Mouse (Mus musculus) forebrain, postnatal 0 days (tissue): ENCODE measurements around the gene Rad23a. TPM values are rescaled to one million over a fixed set of nuclear protein-coding genes. Genes with fewer than 3 reads are reported as not detected.
A peak's percentile ranks its signal among the peaks of the same experiment; 100 is the strongest.

Experiments used
- ATAC-seq: fragments of 200-750 bp; cut with Nextera tagmentation; 2 replicates; pipeline ENCODE4 v1.8.0; 2017; ENCODE audit warnings: mild to moderate bottlenecking, moderate library complexity
- DNase-seq: peaks from one replicate; pipeline ENCODE4 v3.0.0-alpha.2; 2015
- H3K27ac ChIP-seq: fragments of 300-500 bp; sonication (generic); 2 replicates; pipeline ENCODE4 v1.5.1; 2014; ENCODE audit warnings: low read depth, mild to moderate bottlenecking, antibody characterized with exemption, low read length, moderate library complexity, mixed read lengths
- H3K27me3 ChIP-seq: fragments of 300-500 bp; sonication (generic); 2 replicates; pipeline ENCODE4 v1.6.1; 2014; ENCODE audit warnings: mild to moderate bottlenecking, low read length, mixed read lengths; ENCODE audit not compliant: insufficient read depth
- H3K36me3 ChIP-seq: fragments of 300-500 bp; sonication (generic); 2 replicates; pipeline ENCODE4 v1.6.1; 2014; ENCODE audit warnings: mild to moderate bottlenecking, moderate library complexity; ENCODE audit not compliant: insufficient read depth
- H3K4me1 ChIP-seq: fragments of 300-500 bp; sonication (generic); 2 replicates; pipeline ENCODE4 v1.6.1; 2014; ENCODE audit warnings: antibody characterized with exemption; ENCODE audit not compliant: insufficient read depth
- H3K4me2 ChIP-seq: fragments of 300-500 bp; sonication (generic); 2 replicates; pipeline ENCODE4 v1.6.1; 2014; ENCODE audit warnings: low read depth, mild to moderate bottlenecking, moderate library complexity
- H3K4me3 ChIP-seq: fragments of 300-500 bp; sonication (generic); 2 replicates; pipeline ENCODE4 v1.5.1; 2014; ENCODE audit warnings: low read depth, low read length, mixed read lengths
- H3K9ac ChIP-seq: fragments of 300-500 bp; sonication (generic); 2 replicates; pipeline ENCODE4 v1.6.1; 2014; ENCODE audit warnings: mild to moderate bottlenecking
- H3K9me3 ChIP-seq: fragments of 300-500 bp; sonication (generic); 2 replicates; pipeline ENCODE4 v1.6.1; 2016; ENCODE audit warnings: low read length
- CTCF ChIP-seq: sonication (generic); IDR thresholded peaks from 2 replicates; pipeline ENCODE4 v1.5.1; 2016; ENCODE audit warnings: antibody characterized with exemption, control low read depth, low read depth
- WGBS: fragments of 180-500 bp; shearing (Covaris S2); extraction: QIAGEN DNeasy Blood & Tissue Kit; methylation state at CpG from one replicate; pipeline ENCODE4 v1.1.7; 2014; 5-methylcytosine and 5-hydroxymethylcytosine counted together
- microRNA-seq, 2 experiments: library from miRNA; unstranded; fragments of <30 nt; microRNA quantifications; one replicate each; pipeline ENCODE4; 2016
- polyA plus RNA-seq: library from polyadenylated mRNA; unstranded; fragments of >200 nt; fragmentation: Nextera tagmentation; extraction: Ambion mirVana; gene quantifications from 2 replicates; pipeline ENCODE4 v1.2.1, GENCODE M21; 2015
- total RNA-seq: library from RNA; depleted of rRNA; stranded (reverse); fragments of >200 nt; gene quantifications from 2 replicates; pipeline ENCODE4 v1.2.3, GENCODE M21; 2014; rRNA removed

Gene Rad23a
- total and polyA plus RNA-seq, 2 experiments from 2014 or later, result 55.3 to 77.4 TPM

DNA sequence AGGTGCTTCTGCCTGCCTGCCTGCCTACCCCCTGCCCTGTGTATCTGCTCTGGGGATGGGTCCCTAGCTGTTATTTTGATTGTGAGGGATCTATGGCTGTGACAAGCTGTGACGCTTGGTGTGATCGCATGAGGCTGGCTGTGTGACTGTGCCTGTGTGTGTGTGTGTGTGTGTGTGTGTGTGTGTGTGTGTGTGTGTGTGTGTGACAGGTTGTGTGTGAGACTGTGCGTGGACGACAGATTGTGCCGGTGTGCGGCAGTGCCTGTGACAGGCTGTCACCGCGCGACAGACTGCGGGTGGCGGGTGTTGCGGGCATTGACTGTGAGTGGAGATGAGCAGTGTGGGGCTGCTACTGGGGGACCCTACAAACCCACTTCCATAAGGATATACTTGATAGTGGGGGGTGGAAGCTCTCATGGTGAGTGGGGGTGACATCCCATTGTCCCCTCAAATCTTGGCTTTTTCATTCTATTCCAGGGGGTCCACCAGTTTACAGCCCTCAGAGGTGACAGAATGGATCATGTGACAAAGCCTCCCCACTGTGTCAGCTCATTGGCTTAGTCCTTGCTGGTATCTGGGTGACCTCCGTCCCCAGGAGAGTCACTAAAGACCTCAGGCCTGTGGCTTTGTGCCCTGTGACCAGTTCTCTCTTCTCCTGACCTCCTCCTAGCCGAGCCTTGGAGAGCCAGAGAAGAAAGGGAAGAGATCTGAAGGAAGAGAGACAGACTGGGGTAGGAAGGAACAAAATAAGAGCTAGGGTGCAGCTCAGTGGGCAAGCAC, 52.8 kb downstream of the Rad23a start:
- no peak overlapping the region for H3K4me3 ChIP-seq
- peak; percentile 80 for DNase-seq
- 0 out of 2 replicates have a peak overlapping the region, but pooled peaks have one; percentile 57 for H3K4me2 ChIP-seq
- no peak for TF ChIP-seq CTCF
- ATAC-seq, result peak; percentile 60
- peak overlapping the region; percentile 95 for H3K27ac ChIP-seq
- 32% methylated on average over 14 of the region's 14 CpGs for WGBS
- no peaks in the 10 kb centered on the region; the same call in 1 of the 2 replicates for H3K27me3 ChIP-seq
- H3K4me1 ChIP-seq, result peaks cover 38% of the 10 kb centered on the region
- no peaks in the 10 kb centered on the region for H3K36me3 ChIP-seq
- H3K9me3 ChIP-seq, result no peaks in the 10 kb centered on the region
- H3K9ac ChIP-seq, result peak overlapping the region; percentile 70

DNA sequence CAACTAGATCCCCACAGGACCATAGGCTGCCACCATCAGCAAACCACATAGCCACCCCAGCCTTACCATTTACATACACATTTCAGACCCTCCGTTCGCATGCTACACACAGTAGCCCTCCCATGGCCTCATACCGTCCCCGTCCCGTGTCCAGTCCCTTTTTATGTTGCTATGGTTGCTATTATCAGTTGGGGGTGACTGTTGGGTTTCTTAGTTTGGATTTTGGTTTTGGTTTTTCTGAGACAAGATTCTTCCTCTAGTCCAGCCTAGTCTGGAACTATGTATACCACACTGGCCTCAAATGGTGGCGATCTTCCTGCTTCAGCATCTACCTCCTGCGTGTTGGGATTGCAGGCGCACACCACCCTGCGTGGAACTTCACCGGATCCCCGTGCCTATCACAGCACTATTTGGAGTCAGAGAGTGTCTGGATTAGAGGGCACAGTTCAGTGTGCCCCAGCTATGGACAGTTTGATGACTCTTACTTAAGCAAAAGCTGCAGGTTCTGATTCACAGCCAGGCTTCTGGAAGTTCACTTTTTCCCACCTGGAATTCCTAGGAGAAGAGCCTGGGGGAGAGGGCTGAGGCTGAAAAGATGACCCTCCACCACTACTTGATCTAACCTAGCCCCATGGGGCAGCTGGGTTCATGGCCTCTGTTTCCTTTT, 53.5 kb downstream of the Rad23a start:
- Histone ChIP-seq H3K36me3 (no peaks in the 10 kb centered on the region), H3K4me3 (no peak overlapping the region), H3K4me2 (peak overlapping the region; percentile 57), H3K27ac (peak overlapping the region; percentile 95), H3K4me1 (peaks cover 34% of the 10 kb centered on the region), H3K27me3 (no peaks in the 10 kb centered on the region; the same call in 1 of the 2 replicates), H3K9me3 (no peaks in the 10 kb centered on the region), H3K9ac (peak overlapping the region; percentile 70)
- no peak for DNase-seq
- 26% methylated on average over 11 of the region's 11 CpGs for WGBS
- ATAC-seq, result no peak
- TF ChIP-seq CTCF, result no peak

DNA sequence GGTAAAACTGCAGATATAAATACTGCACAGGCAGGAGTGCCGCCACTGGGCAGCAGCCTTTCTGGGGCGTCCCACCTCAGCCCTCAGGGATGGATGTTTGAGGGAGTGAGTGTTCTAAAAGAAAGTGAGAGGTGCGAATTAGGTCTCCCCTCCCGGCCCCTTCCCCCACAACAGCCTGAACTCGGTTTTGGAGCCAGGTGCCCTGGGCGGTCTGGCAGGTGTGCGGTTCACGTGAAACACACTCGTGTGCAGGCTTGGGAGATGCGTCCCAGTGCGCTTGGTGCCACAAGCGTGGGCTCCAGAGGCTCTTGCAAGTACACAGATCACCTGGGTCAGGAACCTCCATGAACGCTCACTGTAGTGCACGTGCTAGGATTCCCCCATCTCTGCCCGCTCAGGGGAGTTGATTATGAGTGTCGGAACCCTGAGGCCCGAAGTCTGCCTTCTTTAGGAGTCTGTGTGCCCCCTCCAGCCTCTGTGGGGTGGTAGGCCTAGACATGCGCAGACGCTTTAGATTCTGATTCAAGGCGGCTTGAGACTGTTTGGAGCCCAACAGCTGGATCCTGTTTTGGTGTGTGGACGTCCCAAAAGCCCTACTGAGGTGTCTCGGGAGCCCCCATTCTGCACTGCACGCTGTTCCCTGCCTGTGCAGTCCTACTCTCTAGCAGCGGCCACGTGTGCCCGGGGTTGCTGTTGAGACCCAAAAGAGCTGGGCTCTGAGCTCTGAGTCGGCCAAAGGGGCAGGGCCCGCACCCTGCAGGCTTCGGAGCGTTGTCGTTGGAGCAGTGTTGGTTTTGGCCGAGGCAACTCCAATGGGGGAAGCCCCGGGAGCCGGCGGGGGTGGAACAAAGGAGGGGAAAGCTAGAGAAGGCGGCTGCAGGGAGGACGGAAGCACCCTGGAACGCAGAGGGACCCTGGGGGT, 54.4 kb downstream of the Rad23a start:
- Histone ChIP-seq H3K27ac (peak overlapping the region; percentile 95), H3K9ac (peak overlapping the region; percentile 70), H3K4me2 (peak overlapping the region; percentile 57), H3K9me3 (no peaks in the 10 kb centered on the region), H3K36me3 (no peaks in the 10 kb centered on the region), H3K27me3 (no peaks in the 10 kb centered on the region; the same call in 1 of the 2 replicates), H3K4me1 (peaks cover 38% of the 10 kb centered on the region), H3K4me3 (no peak overlapping the region)
- 16% methylated on average over 38 of the region's 38 CpGs for WGBS
- no peak for TF ChIP-seq CTCF
- peak; percentile 69 for DNase-seq
- peak; percentile 49 for ATAC-seq

DNA sequence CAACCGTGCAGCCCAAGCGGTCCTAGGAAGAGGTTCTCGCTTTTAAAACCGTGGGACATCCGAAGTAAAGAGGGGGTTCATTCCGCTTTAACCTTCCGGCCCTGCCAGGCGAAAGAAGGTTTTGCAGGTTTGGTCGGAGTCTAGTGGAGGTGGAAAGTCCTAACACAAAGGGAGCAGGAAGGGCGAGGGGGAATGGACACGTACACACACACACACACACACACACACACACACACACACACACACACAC, 55.0 kb downstream of the Rad23a start:
- peak overlapping the region; percentile 70 for H3K9ac ChIP-seq
- TF ChIP-seq CTCF, result no peak
- peak overlapping the region; percentile 57 for H3K4me2 ChIP-seq
- WGBS, result 24% methylated on average over 11 of the region's 11 CpGs
- H3K36me3 ChIP-seq, result no peaks in the 10 kb centered on the region
- H3K27ac ChIP-seq, result peak overlapping the region; percentile 95
- DNase-seq, result no peak
- no peak for ATAC-seq
- peaks cover 38% of the 10 kb centered on the region for H3K4me1 ChIP-seq
- H3K9me3 ChIP-seq, result no peaks in the 10 kb centered on the region
- H3K27me3 ChIP-seq, result no peaks in the 10 kb centered on the region; the same call in 1 of the 2 replicates
- peak overlapping the region; percentile 19 for H3K4me3 ChIP-seq

DNA sequence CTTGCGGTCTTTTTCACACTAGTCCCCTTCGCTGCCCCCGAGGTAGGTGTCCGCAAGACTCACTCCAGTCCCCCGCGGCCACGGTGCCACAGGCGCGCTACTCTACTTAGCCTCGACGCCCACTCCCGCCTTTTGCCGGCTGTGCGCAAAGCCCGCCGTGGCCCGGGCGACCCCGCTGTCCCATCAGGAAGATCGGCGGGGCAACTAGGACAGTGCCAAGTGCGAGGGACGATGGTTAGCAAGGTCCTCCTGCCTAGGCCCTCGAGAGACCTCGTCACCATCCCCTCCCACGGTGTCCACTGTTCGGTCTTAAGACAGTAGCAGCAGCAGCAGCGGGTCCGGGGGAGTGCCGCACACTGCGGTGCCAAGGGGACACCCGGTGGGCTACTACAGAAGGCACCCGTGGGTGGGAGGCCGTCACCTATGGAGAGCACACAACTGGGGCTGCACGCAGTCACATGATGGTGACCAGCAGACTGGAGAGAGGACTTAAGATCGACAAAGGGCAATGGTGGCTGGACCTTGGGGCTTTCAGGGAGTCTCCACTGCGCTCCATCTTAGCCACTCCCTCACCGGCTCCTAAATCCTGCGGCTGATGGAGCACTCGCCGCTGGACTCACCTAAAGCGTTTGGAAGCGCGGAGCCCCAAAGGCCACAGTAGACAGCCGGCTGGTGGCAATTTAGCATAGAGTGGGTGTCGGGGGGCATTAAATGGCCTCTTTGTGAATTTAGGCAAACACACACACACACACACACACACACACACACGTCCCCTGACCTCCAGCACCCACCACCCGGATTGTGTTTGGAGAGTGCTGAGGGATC, 55.6 kb downstream of the Rad23a start:
- no peak for ATAC-seq

More for the DNA sequence above, 55.6 kb downstream of the Rad23a start:
- WGBS, result 6% methylated on average over 48 of the region's 48 CpGs
- H3K4me1 ChIP-seq, result peaks cover 42% of the 10 kb centered on the region
- peak overlapping the region; percentile 57 for H3K4me2 ChIP-seq
- no peak for TF ChIP-seq CTCF
- peak overlapping the region; percentile 19 for H3K4me3 ChIP-seq
- no peaks in the 10 kb centered on the region for H3K9me3 ChIP-seq
- H3K27me3 ChIP-seq, result no peaks in the 10 kb centered on the region; the same call in 1 of the 2 replicates
- H3K36me3 ChIP-seq, result no peaks in the 10 kb centered on the region
- DNase-seq, result peak; percentile 64
- H3K9ac ChIP-seq, result peak overlapping the region; percentile 70
- H3K27ac ChIP-seq, result peak overlapping the region; percentile 95

Small RNA genes within 50 kb of the gene (microRNA-seq; reads per million reads assigned to microRNA genes)
- gene Mir7069, result 1.6 to 4.3 reads per million in 2 experiments

Other genes starting within 250 kb of the Rad23a start
Only the 30 nearest of the 31 such genes appear.
- 4.8 and 8.5 TPM in 2 replicates for gene Ier2, start 177.8 kb downstream of the Rad23a start, total RNA-seq
- 19.3 and 22.7 TPM in 2 replicates for gene Ier2, start 177.8 kb downstream of the Rad23a start, polyA plus RNA-seq
- 89.5 and 94.8 TPM in 2 replicates for gene Trmt1, start 154.4 kb downstream of the Rad23a start, total RNA-seq
- 59.8 and 67.5 TPM in 2 replicates for gene Trmt1, start 154.4 kb downstream of the Rad23a start, polyA plus RNA-seq
- 65.9 and 78.2 TPM in 2 replicates for gene Nacc1, start 152.8 kb downstream of the Rad23a start, total RNA-seq
- 14.6 and 14.7 TPM in 2 replicates for gene Nacc1, start 152.8 kb downstream of the Rad23a start, polyA plus RNA-seq
- gene Lyl1, start 139.2 kb downstream of the Rad23a start, total RNA-seq, result 2.2 and 2.7 TPM in 2 replicates
- 2.4 and 2.5 TPM in 2 replicates for gene Lyl1, start 139.2 kb downstream of the Rad23a start, polyA plus RNA-seq
- not detected in 2 replicates for gene G430095P16Rik, start 117.7 kb downstream of the Rad23a start, total RNA-seq
- 0.56 and 1.0 TPM in 2 replicates for gene G430095P16Rik, start 117.7 kb downstream of the Rad23a start, polyA plus RNA-seq
- 111 and 116 TPM in 2 replicates for gene Nfix, start 40.3 kb downstream of the Rad23a start, total RNA-seq
- 347 and 376 TPM in 2 replicates for gene Nfix, start 40.3 kb downstream of the Rad23a start, polyA plus RNA-seq
- gene Dand5, start 17.8 kb downstream of the Rad23a start, total RNA-seq, result 4.7 and 6.9 TPM in 2 replicates
- gene Dand5, start 17.8 kb downstream of the Rad23a start, polyA plus RNA-seq, result 8.2 and 10.0 TPM in 2 replicates
- 24.7 and 28.7 TPM in 2 replicates for gene Gadd45gip1, start 9.1 kb downstream of the Rad23a start, total RNA-seq
- gene Gadd45gip1, start 9.1 kb downstream of the Rad23a start, polyA plus RNA-seq, result 36.7 and 40.8 TPM in 2 replicates
- gene Calr, start 6.3 kb upstream of the Rad23a start, total RNA-seq, result 470 and 505 TPM in 2 replicates
- gene Calr, start 6.3 kb upstream of the Rad23a start, polyA plus RNA-seq, result 354 and 405 TPM in 2 replicates
- 77.1 and 91.2 TPM in 2 replicates for gene Farsa, start 16.3 kb upstream of the Rad23a start, total RNA-seq
- gene Farsa, start 16.3 kb upstream of the Rad23a start, polyA plus RNA-seq, result 100 and 103 TPM in 2 replicates
- 27.5 and 32.2 TPM in 2 replicates for gene Syce2, start 31.4 kb upstream of the Rad23a start, total RNA-seq
- 77.9 and 78.2 TPM in 2 replicates for gene Syce2, start 31.4 kb upstream of the Rad23a start, polyA plus RNA-seq
- 28.9 and 31.5 TPM in 2 replicates for gene Gcdh, start 53.3 kb upstream of the Rad23a start, total RNA-seq
- 21.3 and 27.5 TPM in 2 replicates for gene Gcdh, start 53.3 kb upstream of the Rad23a start, polyA plus RNA-seq
- 0.46 TPM in 1 of 2 replicates, not detected in the other for gene Klf1, start 61.3 kb upstream of the Rad23a start, total RNA-seq
- gene Klf1, start 61.3 kb upstream of the Rad23a start, polyA plus RNA-seq, result 0.50 and 0.77 TPM in 2 replicates
- 3.6 and 3.7 TPM in 2 replicates for gene Dnase2a, start 67.9 kb upstream of the Rad23a start, total RNA-seq
- 6.3 and 7.1 TPM in 2 replicates for gene Dnase2a, start 67.9 kb upstream of the Rad23a start, polyA plus RNA-seq
- 39.7 and 57.7 TPM in 2 replicates for gene Mast1, start 96.7 kb upstream of the Rad23a start, total RNA-seq
- gene Mast1, start 96.7 kb upstream of the Rad23a start, polyA plus RNA-seq, result 44.2 and 63.8 TPM in 2 replicates
- 4.8 and 10.4 TPM in 2 replicates for gene Rtbdn, start 106.3 kb upstream of the Rad23a start, total RNA-seq
- gene Rtbdn, start 106.3 kb upstream of the Rad23a start, polyA plus RNA-seq, result 1.7 and 3.5 TPM in 2 replicates
- gene Gm49661, start 128.8 kb upstream of the Rad23a start, total RNA-seq, result not detected in 2 replicates
- not detected in 2 replicates for gene Gm49661, start 128.8 kb upstream of the Rad23a start, polyA plus RNA-seq
- gene Prdx2, start 128.9 kb upstream of the Rad23a start, total RNA-seq, result 814 and 983 TPM in 2 replicates
- 974 and 1,110 TPM in 2 replicates for gene Prdx2, start 128.9 kb upstream of the Rad23a start, polyA plus RNA-seq
- 39.8 and 42.7 TPM in 2 replicates for gene Rnaseh2a, start 129.1 kb upstream of the Rad23a start, total RNA-seq
- 52.2 and 56.3 TPM in 2 replicates for gene Rnaseh2a, start 129.1 kb upstream of the Rad23a start, polyA plus RNA-seq
- gene Junb, start 138.1 kb upstream of the Rad23a start, total RNA-seq, result 21.9 and 22.2 TPM in 2 replicates
- 10.1 and 15.9 TPM in 2 replicates for gene Junb, start 138.1 kb upstream of the Rad23a start, polyA plus RNA-seq
- gene Hook2, start 149.9 kb upstream of the Rad23a start, total RNA-seq, result 30.3 and 32.5 TPM in 2 replicates
- gene Hook2, start 149.9 kb upstream of the Rad23a start, polyA plus RNA-seq, result 22.6 and 28.7 TPM in 2 replicates
- gene Best2, start 173.9 kb upstream of the Rad23a start, total RNA-seq, result not detected in 2 replicates
- gene Best2, start 173.9 kb upstream of the Rad23a start, polyA plus RNA-seq, result 0.11 and 0.15 TPM in 2 replicates
- gene Asna1, start 184.6 kb upstream of the Rad23a start, total RNA-seq, result 136 and 160 TPM in 2 replicates
- 153 and 180 TPM in 2 replicates for gene Asna1, start 184.6 kb upstream of the Rad23a start, polyA plus RNA-seq
- gene Trir, start 186.2 kb upstream of the Rad23a start, total RNA-seq, result 338 and 447 TPM in 2 replicates
- 161 and 178 TPM in 2 replicates for gene Trir, start 186.2 kb upstream of the Rad23a start, polyA plus RNA-seq
- 129 and 155 TPM in 2 replicates for gene Tnpo2, start 196.2 kb upstream of the Rad23a start, total RNA-seq
- gene Tnpo2, start 196.2 kb upstream of the Rad23a start, polyA plus RNA-seq, result 40.4 and 52.3 TPM in 2 replicates
- gene Fbxw9, start 219.4 kb upstream of the Rad23a start, total RNA-seq, result 106 and 115 TPM in 2 replicates
- gene Fbxw9, start 219.4 kb upstream of the Rad23a start, polyA plus RNA-seq, result 79.8 and 87.4 TPM in 2 replicates
- not detected in 2 replicates for gene Gm5741, start 227.3 kb upstream of the Rad23a start, total RNA-seq
- gene Gm5741, start 227.3 kb upstream of the Rad23a start, polyA plus RNA-seq, result 0.74 and 3.0 TPM in 2 replicates
- gene Dhps, start 231.1 kb upstream of the Rad23a start, total RNA-seq, result 63.1 and 74.3 TPM in 2 replicates
- gene Dhps, start 231.1 kb upstream of the Rad23a start, polyA plus RNA-seq, result 104 and 118 TPM in 2 replicates
- gene Wdr83os, start 240.1 kb upstream of the Rad23a start, total RNA-seq, result 80.8 and 105 TPM in 2 replicates
- 171 and 182 TPM in 2 replicates for gene Wdr83os, start 240.1 kb upstream of the Rad23a start, polyA plus RNA-seq
- gene Wdr83, start 240.6 kb upstream of the Rad23a start, total RNA-seq, result 22.1 and 22.5 TPM in 2 replicates
- 35.3 and 37.2 TPM in 2 replicates for gene Wdr83, start 240.6 kb upstream of the Rad23a start, polyA plus RNA-seq